ENCODE assay signal across 8 mouse cellular contexts in the genomic region with DNA sequence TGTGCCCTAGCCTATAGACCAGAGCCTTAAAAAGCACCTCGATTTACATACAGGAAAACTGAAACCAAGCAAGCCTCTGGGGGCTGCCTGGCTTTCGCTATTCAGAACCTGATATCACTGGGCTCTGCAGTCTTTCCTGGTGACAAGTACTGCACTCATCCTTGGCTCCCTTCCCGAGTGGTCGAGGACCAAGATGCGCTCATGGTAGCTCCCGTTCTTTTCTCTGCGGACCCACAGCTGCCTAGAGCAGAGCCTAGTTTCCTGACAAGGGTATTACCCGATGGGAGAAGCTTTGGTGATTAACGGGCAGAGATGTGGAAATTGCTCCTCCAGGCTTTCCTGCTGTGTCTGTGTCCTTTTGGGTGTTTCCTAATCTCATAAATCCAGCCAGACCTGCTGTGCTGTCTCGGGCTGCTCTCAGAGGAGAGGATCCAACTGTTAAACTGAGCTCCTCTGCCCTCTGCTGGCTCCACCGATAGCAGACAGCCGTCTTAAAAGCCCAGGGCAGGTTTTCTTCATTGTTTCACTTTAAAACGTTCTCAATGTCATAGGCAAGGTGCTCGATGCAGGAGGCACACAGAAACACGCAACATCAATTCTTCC. TPM values are rescaled to one million over a fixed set of nuclear protein-coding genes. Genes with fewer than 3 reads are reported as not detected.
DNase-seq lines count a peak whose midpoint lies in the region; ATAC-seq and TF ChIP-seq lines count a peak whose summit lies in the region.

No protein-coding gene starts in this region.

- peak; percentile 82 for TF ChIP-seq CTCF in liver, adult 2 months (IDR thresholded peaks at IDR 0.05; ENCODE audit: low read depth, low read length)

- no peaks in the 10 kb centered on the region for H3K36me3 ChIP-seq in forebrain, embryonic 10.5 days (replicated peaks)
- no peaks in the 10 kb centered on the region for H3K36me3 ChIP-seq in heart, embryonic 14.5 days (ENCODE audit: control insufficient read depth, insufficient read depth, low read length)
- no peaks in the 10 kb centered on the region for H3K36me3 ChIP-seq in liver, adult 2 months (ENCODE audit: control insufficient read depth, insufficient read depth, low read length)

- H3K27me3 ChIP-seq in forebrain, embryonic 10.5 days (ENCODE audit: poor library complexity, severe bottlenecking): peaks cover 29% of the 10 kb centered on the region
- H3K27me3 ChIP-seq in heart, embryonic 14.5 days (ENCODE audit: control insufficient read depth, insufficient read depth, low read length): peaks cover 7% of the 10 kb centered on the region
- no peaks in the 10 kb centered on the region for H3K27me3 ChIP-seq in liver, adult 2 months (ENCODE audit: control insufficient read depth, insufficient read depth, low read length)

- no peaks in the 10 kb centered on the region for H3K79me2 ChIP-seq in liver, adult 2 months (ENCODE audit: control insufficient read depth, insufficient read depth, low read length)

- ATAC-seq in heart, embryonic 14.5 days (ENCODE audit: insufficient number of reproducible peaks, insufficient read depth, low FRiP score, low read depth): no peak
- ATAC-seq in monocyte, adult 5-6 weeks (replicated peaks; ENCODE audit: insufficient number of reproducible peaks, low FRiP score, low TSS enrichment, poor library complexity, severe bottlenecking): peak; percentile 66

- H3K4me2 ChIP-seq in heart, embryonic 14.5 days (ENCODE audit: low read length): peak overlapping the region; percentile 77

- TF ChIP-seq POLR2A in liver, adult 2 months (IDR thresholded peaks at IDR 0.05; ENCODE audit: extremely low read depth, insufficient read depth, low read length): no peak

- DNase-seq in CD4-positive, CD25-positive, alpha-beta regulatory T cell, adult 2 months (ENCODE audit: low read depth, low spot score): peak; percentile 75
- DNase-seq in brain, embryonic 18.5 days (ENCODE audit: low read depth, low spot score): peak; percentile 71
- DNase-seq in forebrain, embryonic 10.5 days (ENCODE audit: extremely low spot score, low spot score): peak; percentile 61
- DNase-seq in kidney, postnatal 10 days: peak; percentile 85
- peak; percentile 74 for DNase-seq in liver, adult 2 months (ENCODE audit: extremely low read depth, low read depth, low spot score)
- peak; percentile 36 to 65 for DNase-seq in spleen, postnatal 4 days (ENCODE audit: low spot score in 2 of 2)

- H3K9ac ChIP-seq in heart, embryonic 14.5 days (ENCODE audit: low read length): peak overlapping the region; percentile 53; the same call in 1 of the 2 replicates
- H3K9ac ChIP-seq in liver, adult 2 months (ENCODE audit: low read depth, low read length): no peak overlapping the region

- H3K4me3 ChIP-seq in forebrain, embryonic 10.5 days: peak overlapping the region; percentile 37
- H3K4me3 ChIP-seq in heart, embryonic 14.5 days (ENCODE audit: control insufficient read depth in 1 of 2, insufficient read depth in 1 of 2, low read depth in 1 of 2, low read length in 2 of 2): peak overlapping the region; percentile 18 to 31; a peak in 3 of 4 replicates
- H3K4me3 ChIP-seq in liver, adult 2 months (ENCODE audit: insufficient read depth, low read depth, low read length): no peak overlapping the region

- H3K27ac ChIP-seq in forebrain, embryonic 10.5 days: no peak overlapping the region
- H3K27ac ChIP-seq in heart, embryonic 14.5 days (replicated peaks in 1 of 2; ENCODE audit: control insufficient read depth in 1 of 2, insufficient read depth in 1 of 2, low read depth in 2 of 2, low read length in 2 of 2): no peak overlapping the region
- H3K27ac ChIP-seq in liver, adult 2 months (replicated peaks; ENCODE audit: insufficient read depth, low read depth, low read length): no peak overlapping the region

- WGBS in forebrain, embryonic 10.5 days: 12% methylated on average over 15 of the region's 15 CpGs
- WGBS in heart, embryonic 14.5 days: 4% methylated on average over 15 of the region's 15 CpGs
- 13% methylated on average over 15 of the region's 15 CpGs for WGBS in liver, adult 2 months

- H3K9me3 ChIP-seq in forebrain, embryonic 10.5 days: no peaks in the 10 kb centered on the region
- H3K9me3 ChIP-seq in heart, embryonic 14.5 days (ENCODE audit: control insufficient read depth, low read length): no peaks in the 10 kb centered on the region

- peaks cover 18% of the 10 kb centered on the region for H3K4me1 ChIP-seq in forebrain, embryonic 10.5 days
- peaks cover 0 to 6% of the 10 kb centered on the region in 2 experiments; a peak in 3 of 4 replicates for H3K4me1 ChIP-seq in heart, embryonic 14.5 days (ENCODE audit: control insufficient read depth in 2 of 2, insufficient read depth in 2 of 2, low read length in 2 of 2)
- H3K4me1 ChIP-seq in liver, adult 2 months (ENCODE audit: control insufficient read depth, insufficient read depth, low read length): peaks cover 5% of the 10 kb centered on the region

RNA-seq across cellular contexts. Expression of a gene that starts 7.3 kb away (rescaled TPM):
- 0.68 and 0.95 TPM in 2 replicates for polyA plus RNA-seq in forebrain, embryonic 10.5 days (2016; fragmentation: Nextera tagmentation; extraction: Ambion mirVana)
- polyA plus RNA-seq in heart, embryonic 14.5 days (2014; fragmentation: Nextera tagmentation; extraction: Ambion mirVana): not detected in 2 replicates
- total RNA-seq in liver, adult 2 months (2014; rRNA removed): not detected in 2 replicates
- polyA plus RNA-seq in liver, adult 2 months (2012; rRNA removed): not detected in 2 replicates
- total RNA-seq in monocyte, adult 5-6 weeks (2017): not detected in 3 replicates

RNA-seq across cellular contexts. Expression of a gene that starts 34.1 kb away (rescaled TPM):
- polyA plus RNA-seq in forebrain, embryonic 10.5 days (2016; fragmentation: Nextera tagmentation; extraction: Ambion mirVana): not detected in 2 replicates
- not detected in 2 replicates for polyA plus RNA-seq in heart, embryonic 14.5 days (2014; fragmentation: Nextera tagmentation; extraction: Ambion mirVana)
- not detected in 2 replicates for total RNA-seq in liver, adult 2 months (2014; rRNA removed)
- polyA plus RNA-seq in liver, adult 2 months (2012; rRNA removed): not detected in 2 replicates
- not detected in 3 replicates for total RNA-seq in monocyte, adult 5-6 weeks (2017)
